Mouse (Mus musculus) CD4-positive, CD25-positive, alpha-beta regulatory T cell (primary cell): ENCODE results near the gene Spats2. TPM values are rescaled to one million over a fixed set of nuclear protein-coding genes. Genes with fewer than 3 reads are reported as not detected.

ENCODE experiments used
- polyA plus RNA-seq: library from polyadenylated mRNA; unstranded; fragments of 100-300 nt; shearing (Covaris generic); gene quantifications from one replicate; pipeline ENCODE4 v1.2.1, GENCODE M21; 2017

The Spats2 gene
- polyA plus RNA-seq = 0.85 TPM

GRCm38 (mm10) chr15:99125711-99126080, at the start of gene Spats2:
TSS of gene Spats2 (plus strand) at chr15:99125916.

GRCm38 (mm10) chr15:99087253-99088075, 38.3 kb upstream of the Spats2 start, which contains the start of gene C1ql4:
TSS of gene C1ql4 (minus strand) at chr15:99087817.

GRCm38 (mm10) chr15:99092870-99093269, 32.8 kb upstream of the Spats2 start, which contains the start of gene Dnajc22:
TSS of gene Dnajc22 (plus strand) at chr15:99093170.

DNA sequence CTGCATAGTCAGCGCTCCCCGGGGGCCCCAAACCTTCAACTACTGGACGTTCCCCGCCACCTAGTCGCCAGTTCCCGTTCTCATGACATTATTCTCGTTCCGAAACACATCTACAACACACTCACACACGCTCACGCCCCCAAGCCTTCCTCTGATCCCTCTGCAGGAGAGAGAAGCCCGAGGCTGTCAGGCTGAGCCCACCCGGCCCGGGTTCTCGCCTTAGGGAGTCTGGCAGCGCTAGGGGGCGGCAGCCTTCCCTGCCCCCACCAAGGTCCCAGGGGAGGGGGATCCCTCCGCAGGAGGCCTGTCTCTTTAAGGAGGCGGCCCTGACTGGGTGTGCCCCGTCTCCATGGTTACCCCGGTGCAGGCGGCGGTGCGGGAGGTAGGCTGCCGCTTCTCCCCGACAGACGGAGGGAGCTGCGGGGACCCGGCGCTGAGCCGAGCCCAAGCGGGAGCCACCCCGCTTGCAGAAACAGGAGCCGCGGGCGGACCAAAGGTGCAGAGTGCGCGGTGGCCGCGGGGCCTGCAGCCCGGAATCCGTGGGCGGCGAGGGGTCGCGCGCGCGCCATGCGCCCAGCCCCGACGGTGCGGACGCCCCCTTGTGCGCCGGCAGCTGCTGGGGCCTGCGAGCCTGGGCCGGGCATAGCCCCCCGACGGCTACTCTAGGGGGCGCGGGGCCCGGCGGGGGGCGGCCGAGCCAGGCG, 98.6 kb downstream of the Spats2 start, which contains the start of gene Kcnh3:
TSS of gene Kcnh3 (plus strand) at position 654 of the 704 bp plus-strand sequence.

GRCm38 (mm10) chr15:99251626-99252380, 126.1 kb downstream of the Spats2 start, which contains the start of gene Mcrs1:
TSS of gene Mcrs1 (minus strand) at chr15:99251961.

Other genes with a start within 250 kb of the Spats2 start
- 17.2 TPM for gene Rhebl1, start 231.4 kb upstream of the Spats2 start, polyA plus RNA-seq
- not detected for gene Dhh, start 227.4 kb upstream of the Spats2 start, polyA plus RNA-seq
- 70.7 TPM for gene Lmbr1l, start 207.7 kb upstream of the Spats2 start, polyA plus RNA-seq
- 434 TPM for gene Tuba1b, start 191.4 kb upstream of the Spats2 start, polyA plus RNA-seq
- not detected for gene Gm49450, start 172.4 kb upstream of the Spats2 start, polyA plus RNA-seq
- 182 TPM for gene Tuba1a, start 172.2 kb upstream of the Spats2 start, polyA plus RNA-seq
- 49.3 TPM for gene Tuba1c, start 96.0 kb upstream of the Spats2 start, polyA plus RNA-seq
- not detected for gene Prph, start 70.7 kb upstream of the Spats2 start, polyA plus RNA-seq
- 0.72 TPM for gene Troap, start 51.3 kb upstream of the Spats2 start, polyA plus RNA-seq
- not detected for gene C1ql4, start 38.1 kb upstream of the Spats2 start, polyA plus RNA-seq
- gene Dnajc22, start 32.7 kb upstream of the Spats2 start, polyA plus RNA-seq = not detected
- gene Kcnh3, start 98.9 kb downstream of the Spats2 start, polyA plus RNA-seq = 5.4 TPM
- 122 TPM for gene Mcrs1, start 126.0 kb downstream of the Spats2 start, polyA plus RNA-seq
- gene Prpf40b, start 169.2 kb downstream of the Spats2 start, polyA plus RNA-seq = 14.2 TPM
- 0.38 TPM for gene Fam186b, start 170.0 kb downstream of the Spats2 start, polyA plus RNA-seq
- 88.8 TPM for gene Fmnl3, start 244.6 kb downstream of the Spats2 start, polyA plus RNA-seq